Mouse (Mus musculus): ENCODE data around the gene Sugp1.

DNA sequence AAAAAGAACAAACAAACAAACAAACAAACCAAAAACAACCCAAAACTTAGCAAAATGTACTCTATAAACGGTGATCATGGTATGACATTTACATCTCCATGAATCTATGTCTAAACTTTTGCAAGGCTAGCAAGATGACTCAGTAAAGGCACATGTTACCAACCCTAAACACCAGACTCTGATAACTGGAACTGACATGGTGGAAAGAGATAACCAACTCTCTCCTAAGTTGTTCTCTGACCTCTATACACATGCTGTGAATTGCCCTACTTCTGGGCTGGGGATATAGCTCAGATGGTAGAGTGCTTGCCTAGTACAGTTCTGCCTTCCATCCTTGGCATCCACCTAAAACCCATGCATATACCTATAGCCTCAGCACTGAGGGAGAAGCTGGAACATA, 4.6 kb upstream of the Sugp1 start:
- TF ChIP-seq CTCF (IDR thresholded peaks at IDR 0.05; ENCODE audit: extremely low read depth, insufficient read depth, low read length), result no peak
- no peak for TF ChIP-seq POLR2A (IDR thresholded peaks at IDR 0.05; ENCODE audit: extremely low read depth, insufficient read depth, low read length)
